Mouse (Mus musculus) testis, adult 2 months (tissue): Measurements from ENCODE around the gene Ubxn6.

Experiments
- CTCF ChIP-seq: fragments of 200-500 bp; IDR thresholded peaks from 2 replicates; pipeline ENCODE4 v1.5.1; 2012; ENCODE audit warnings: low read depth, mild to moderate bottlenecking, inconsistent platforms, low read length, moderate library complexity; ENCODE audit not compliant: control insufficient read depth, insufficient read depth, insufficient replicate concordance
- POLR2A ChIP-seq: fragments of 200-500 bp; IDR thresholded peaks from 2 replicates; pipeline ENCODE4 v1.6.1; 2012; ENCODE audit warnings: low read depth, mild to moderate bottlenecking, inconsistent platforms, low read length, moderate library complexity; ENCODE audit not compliant: control insufficient read depth

- TF ChIP-seq CTCF, result no peak
- no peak for TF ChIP-seq POLR2A
Measured at GRCm38 (mm10) chr17:56039345-56039744, 35.5 kb downstream of the Ubxn6 start.
